Mouse (Mus musculus) heart, adult 2 months (tissue): ENCODE data around the gene Pnldc1.

ENCODE experiments used
- CTCF ChIP-seq: fragments of 200-600 bp; IDR thresholded peaks from 2 replicates; pipeline ENCODE4 v1.8.1; 2022; ENCODE audit warnings: antibody characterized with exemption, mild to moderate bottlenecking, moderate library complexity
- EP300 ChIP-seq: fragments of 200-500 bp; IDR thresholded peaks from 2 replicates; pipeline ENCODE4 v1.6.1; 2011; ENCODE audit warnings: low read depth, low read length, control low read depth; ENCODE audit not compliant: insufficient read depth
- POLR2A ChIP-seq: fragments of 200-500 bp; IDR thresholded peaks from 2 replicates; pipeline ENCODE4 v1.6.1; 2011; ENCODE audit warnings: mild to moderate bottlenecking, low read depth, low read length, control low read depth; ENCODE audit not compliant: insufficient read depth

GRCm38 (mm10) chr17:12844540-12844939 lies 65.5 kb downstream of the Pnldc1 start:
- TF ChIP-seq CTCF (no peak), POLR2A (no peak), EP300 (no peak)
